Mouse (Mus musculus): ENCODE measurements at regions not wholly inside any gene's neighbourhood (a gene's known extent, or its start where the extent isn't known, plus 50 kb on each side); places are given as distances from the start of the nearest gene placed in this dataset.

GRCm38 (mm10) chr5:105983131-105983530, 106.8 kb downstream of the Zfp326 start:
- TF ChIP-seq POLR2A (IDR thresholded peaks at IDR 0.05; ENCODE audit: low read depth, low read length) (no peak), CTCF (IDR thresholded peaks at IDR 0.05; ENCODE audit: borderline replicate concordance, insufficient read depth, low read length) (no peak)

Measured in embryonic fibroblast, embryonic 13.5 days (primary cell).